Mouse (Mus musculus): ENCODE results near the gene Zfp146. TPM values are rescaled to one million over a fixed set of nuclear protein-coding genes. Genes with fewer than 3 reads are reported as not detected.
"Not testable (repeated sequence)": the region's sequence is repeated elsewhere in the genome, so short reads cannot be mapped to it uniquely, and the experiment has no call there.

Zfp146 gene
- total RNA-seq, 1 experiment, result 37.9 TPM

DNA sequence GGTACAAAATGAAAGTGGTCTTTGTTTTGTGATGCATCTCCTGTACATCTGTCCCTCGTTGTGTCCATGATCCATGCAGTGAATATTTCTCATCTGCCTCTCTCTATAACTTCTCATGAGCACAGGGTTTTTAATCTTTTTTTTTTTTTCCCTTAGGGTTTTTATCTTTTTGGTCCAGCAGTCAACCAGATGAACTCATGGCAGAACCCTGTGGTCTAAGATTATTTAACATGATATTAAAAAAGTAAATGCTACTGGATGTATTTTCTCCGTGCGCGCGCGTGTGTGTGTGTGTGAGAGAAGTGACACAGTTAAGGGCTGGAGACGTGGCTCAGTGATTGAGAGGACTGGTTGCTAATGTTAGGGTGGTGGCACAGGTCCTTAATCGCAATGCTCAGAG is 39.6 kb downstream of the Zfp146 start:
- in situ Hi-C loops (cut with MboI; ENCODE audit: low sequenced_read_pairs in 2 of 2, unreplicated experiment in 2 of 2), result no loop called here

DNA sequence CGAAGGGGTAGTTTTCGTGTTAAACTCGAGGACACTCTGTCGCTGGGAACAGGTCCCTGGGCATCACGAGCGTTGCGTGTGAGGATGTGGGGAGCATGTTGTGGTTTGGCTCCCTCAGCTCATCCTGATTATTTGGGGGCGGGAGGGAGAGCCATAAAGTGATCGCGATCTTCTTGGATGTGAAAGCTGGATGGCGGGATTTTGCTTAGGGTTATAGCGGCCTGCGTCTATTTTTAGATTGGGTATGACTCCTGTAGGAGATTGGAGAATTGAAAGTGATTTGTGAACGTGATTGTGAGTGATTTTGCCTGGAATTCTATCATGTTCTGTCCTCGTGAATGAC is 47.4 kb downstream of the Zfp146 start:
- Histone ChIP-seq H3K4me3 (ENCODE audit: insufficient read depth in 1 of 2, low read depth in 1 of 2, low read length in 2 of 2, poor library complexity in 1 of 2, severe bottlenecking in 1 of 2) (peak overlapping the region; percentile 78 to 86), H3K27ac (ENCODE audit: insufficient read depth, low read depth, low read length, poor library complexity, severe bottlenecking) (no peak overlapping the region), H3K36me3 (ENCODE audit: control insufficient read depth, insufficient read depth, low read length, poor library complexity, severe bottlenecking) (no peaks in the 10 kb centered on the region; the same call in 1 of the 2 replicates), H3K9ac (ENCODE audit: insufficient read depth, low read depth, low read length, poor library complexity, severe bottlenecking) (peak overlapping the region; percentile 54), H3K4me1 (ENCODE audit: control insufficient read depth in 2 of 2, insufficient read depth in 2 of 2, low read length in 2 of 2, poor library complexity in 1 of 2) (peaks cover 0 to 4% of the 10 kb centered on the region in 2 experiments; a peak in 1 of 4 replicates), H3K9me3 (ENCODE audit: control insufficient read depth, insufficient read depth, low read depth, low read length) (no peaks in the 10 kb centered on the region)
- in situ Hi-C loops (cut with MboI; ENCODE audit: low sequenced_read_pairs in 2 of 2, unreplicated experiment in 2 of 2), result no loop called here
- no peak for DNase-seq (ENCODE audit: low read depth, low spot score)
- no peak for TF ChIP-seq ZNF384 (IDR thresholded peaks at IDR 0.05; ENCODE audit: low read depth, low read length)
- no peak for TF ChIP-seq MAFK (IDR thresholded peaks at IDR 0.05; ENCODE audit: insufficient read depth, low read depth, low read length)
- TF ChIP-seq CHD2 (IDR thresholded peaks at IDR 0.05; ENCODE audit: low read depth, low read length), result no peak
- no peak for TF ChIP-seq ZC3H11A (IDR thresholded peaks at IDR 0.05; ENCODE audit: borderline replicate concordance, low read depth, low read length)
- TF ChIP-seq HCFC1 (IDR thresholded peaks at IDR 0.05; ENCODE audit: borderline replicate concordance, insufficient read depth, low read length), result no peak

More for the DNA sequence above, 39.6 kb downstream of the Zfp146 start:
- Histone ChIP-seq H3K27ac (ENCODE audit: insufficient read depth, low read depth, low read length, poor library complexity, severe bottlenecking) (no peak overlapping the region), H3K9me3 (ENCODE audit: control insufficient read depth, insufficient read depth, low read depth, low read length) (no peaks in the 10 kb centered on the region), H3K9ac (ENCODE audit: insufficient read depth, low read depth, low read length, poor library complexity, severe bottlenecking) (no peak overlapping the region), H3K4me3 (ENCODE audit: insufficient read depth in 1 of 2, low read depth in 1 of 2, low read length in 2 of 2, poor library complexity in 1 of 2, severe bottlenecking in 1 of 2) (no peak overlapping the region), H3K4me1 (ENCODE audit: control insufficient read depth in 2 of 2, insufficient read depth in 2 of 2, low read length in 2 of 2, poor library complexity in 1 of 2) (peaks cover 2 to 7% of the 10 kb centered on the region in 2 experiments; a peak in 3 of 4 replicates), H3K36me3 (ENCODE audit: control insufficient read depth, insufficient read depth, low read length, poor library complexity, severe bottlenecking) (peaks cover 6% of the 10 kb centered on the region; the same call in 1 of the 2 replicates)
- DNase-seq (ENCODE audit: low read depth, low spot score), result no peak
- no peak for TF ChIP-seq MAFK (IDR thresholded peaks at IDR 0.05; ENCODE audit: insufficient read depth, low read depth, low read length)
- no peak for TF ChIP-seq ZNF384 (IDR thresholded peaks at IDR 0.05; ENCODE audit: low read depth, low read length)

- no peaks in the 10 kb centered on the region; the same call in 1 of the 2 replicates for H3K36me3 ChIP-seq (ENCODE audit: control insufficient read depth, insufficient read depth, low read length, poor library complexity, severe bottlenecking)
- in situ Hi-C loops (cut with MboI; ENCODE audit: low sequenced_read_pairs in 2 of 2, unreplicated experiment in 2 of 2), result no loop called here
- no peak for TF ChIP-seq CHD2 (IDR thresholded peaks at IDR 0.05; ENCODE audit: low read depth, low read length)
- no peak for TF ChIP-seq ZNF384 (IDR thresholded peaks at IDR 0.05; ENCODE audit: low read depth, low read length)
- no peak for TF ChIP-seq MAFK (IDR thresholded peaks at IDR 0.05; ENCODE audit: insufficient read depth, low read depth, low read length)
- no peak for TF ChIP-seq HCFC1 (IDR thresholded peaks at IDR 0.05; ENCODE audit: borderline replicate concordance, insufficient read depth, low read length)
- no peak for TF ChIP-seq ZC3H11A (IDR thresholded peaks at IDR 0.05; ENCODE audit: borderline replicate concordance, low read depth, low read length)
- peaks cover 0 to 4% of the 10 kb centered on the region in 2 experiments; a peak in 1 of 4 replicates for H3K4me1 ChIP-seq (ENCODE audit: control insufficient read depth in 2 of 2, insufficient read depth in 2 of 2, low read length in 2 of 2, poor library complexity in 1 of 2)
- H3K4me3 ChIP-seq (ENCODE audit: insufficient read depth in 1 of 2, low read depth in 1 of 2, low read length in 2 of 2, poor library complexity in 1 of 2, severe bottlenecking in 1 of 2), result peak within 1 kb of the TSS; percentile 78 to 86
- peak within 1 kb of the TSS; percentile 86 for H3K9ac ChIP-seq (ENCODE audit: insufficient read depth, low read depth, low read length, poor library complexity, severe bottlenecking)
- peak; percentile 89 for DNase-seq (ENCODE audit: low read depth, low spot score)
- H3K27ac ChIP-seq (ENCODE audit: insufficient read depth, low read depth, low read length, poor library complexity, severe bottlenecking), result no peak within 1 kb of the TSS
- 0 out of 2 replicates have a peak, but pooled peaks cover 3% of the 10 kb centered on the region for H3K9me3 ChIP-seq (ENCODE audit: control insufficient read depth, insufficient read depth, low read depth, low read length)
These were observed 48.0 kb downstream of the Zfp146 start, which contains the start of gene Zfp382 for GRCm38 (mm10) chr7:30121308-30122187. TSS of gene Zfp382 (plus strand) at chr7:30121942.

- H3K36me3 ChIP-seq (ENCODE audit: control insufficient read depth, insufficient read depth, low read length, poor library complexity, severe bottlenecking); H3K4me3 ChIP-seq (ENCODE audit: insufficient read depth in 1 of 2, low read depth in 1 of 2, low read length in 2 of 2, poor library complexity in 1 of 2, severe bottlenecking in 1 of 2); in situ Hi-C loops (cut with MboI; ENCODE audit: low sequenced_read_pairs in 2 of 2, unreplicated experiment in 2 of 2); H3K9me3 ChIP-seq (ENCODE audit: control insufficient read depth, insufficient read depth, low read depth, low read length); DNase-seq (ENCODE audit: low read depth, low spot score); H3K9ac ChIP-seq (ENCODE audit: insufficient read depth, low read depth, low read length, poor library complexity, severe bottlenecking); H3K4me1 ChIP-seq (ENCODE audit: control insufficient read depth in 2 of 2, insufficient read depth in 2 of 2, low read length in 2 of 2, poor library complexity in 1 of 2): not testable (repeated sequence)
- peak overlapping the region; percentile 63 for H3K27ac ChIP-seq (ENCODE audit: insufficient read depth, low read depth, low read length, poor library complexity, severe bottlenecking)
- TF ChIP-seq MAFK (IDR thresholded peaks at IDR 0.05; ENCODE audit: insufficient read depth, low read depth, low read length), result peak; percentile 89
These were observed 51.6 kb downstream of the Zfp146 start for GRCm38 (mm10) chr7:30117935-30118334.
